Mouse (Mus musculus) cerebellum, adult 2 months (tissue): ENCODE results near the gene Atf3.

Experiments used
- CTCF ChIP-seq: fragments of 200-500 bp; IDR thresholded peaks from 2 replicates; pipeline ENCODE4 v1.5.1; 2011; ENCODE audit warnings: low read depth, mild to moderate bottlenecking, control low read depth, low read length, moderate library complexity, borderline replicate concordance; ENCODE audit not compliant: insufficient read depth
- POLR2A ChIP-seq: fragments of 200-500 bp; IDR thresholded peaks from 2 replicates; pipeline ENCODE4 v1.6.1; 2011; ENCODE audit warnings: low read length, control low read depth, borderline replicate concordance; ENCODE audit not compliant: insufficient read depth

GRCm38 (mm10) chr1:191150924-191151605, 66.8 kb downstream of the Atf3 start:
- TF ChIP-seq CTCF: no peak
- TF ChIP-seq POLR2A: no peak
